Mouse (Mus musculus): Measurements from ENCODE around the gene Pde9a. TPM values are rescaled to one million over a fixed set of nuclear protein-coding genes. Genes with fewer than 3 reads are reported as not detected.

The Pde9a gene
- total and polyA plus RNA-seq, 3 experiments, result 0.56 TPM; not detected in 2

- H3K9me3 ChIP-seq (replicated peaks; ENCODE audit: insufficient read depth, low read length), result no peaks in the 10 kb centered on the region
Measured at GRCm38 (mm10) chr17:31344172-31344801, 41.7 kb upstream of the Pde9a start.

DNA sequence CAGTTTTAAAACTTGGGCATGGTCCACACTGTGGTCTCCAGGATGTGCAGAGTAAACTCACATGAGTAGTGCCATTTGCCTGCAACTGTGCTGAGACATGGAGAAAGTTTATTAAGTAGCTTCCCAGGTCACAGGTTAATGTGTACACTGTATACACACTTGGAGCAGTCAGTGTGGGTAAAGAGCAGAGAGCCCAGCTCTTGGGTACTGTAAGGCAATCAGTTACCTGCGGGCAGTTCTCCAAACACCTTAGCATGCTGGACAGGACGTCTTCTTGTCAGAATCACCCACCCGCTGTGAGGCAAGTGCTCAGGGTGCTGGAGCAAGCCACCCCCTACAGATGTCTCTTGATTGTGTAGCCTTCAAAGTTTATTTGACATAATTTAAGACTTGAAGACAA lies 41.2 kb upstream of the Pde9a start:
- H3K36me3 ChIP-seq (ENCODE audit: control insufficient read depth in 1 of 2, insufficient read depth in 2 of 2, low read length in 2 of 2), result no peaks in the 10 kb centered on the region
- no peak for DNase-seq (ENCODE audit: low read depth, low spot score)
- no peaks in the 10 kb centered on the region for H3K27me3 ChIP-seq (ENCODE audit: control insufficient read depth in 1 of 2, insufficient read depth in 2 of 2, low read length in 2 of 2)
- H3K9me3 ChIP-seq (replicated peaks; ENCODE audit: insufficient read depth, low read length), result no peaks in the 10 kb centered on the region
- no peak overlapping the region for H3K4me3 ChIP-seq (ENCODE audit: control insufficient read depth in 1 of 2, insufficient read depth in 1 of 2, low read depth in 2 of 2, low read length in 2 of 2)
- no peaks in the 10 kb centered on the region for H3K79me2 ChIP-seq (ENCODE audit: control insufficient read depth, insufficient read depth, low read length, poor library complexity)
- H3K9ac ChIP-seq (ENCODE audit: control insufficient read depth, low read depth, low read length, poor library complexity, severe bottlenecking), result no peak overlapping the region
- no peak for TF ChIP-seq POLR2A (IDR thresholded peaks at IDR 0.05; ENCODE audit: control insufficient read depth in 1 of 2, insufficient read depth in 1 of 2, low read depth in 1 of 2, low read length in 2 of 2, poor library complexity in 1 of 2)
- TF ChIP-seq MYB (IDR thresholded peaks at IDR 0.05; ENCODE audit: low read depth, low read length), result no peak
- no peak for TF ChIP-seq TAL1 (IDR thresholded peaks at IDR 0.05; ENCODE audit: low read length)
- no peak for TF ChIP-seq CTCF (IDR thresholded peaks at IDR 0.05 in 2 of 3, conservative IDR thresholded peaks at IDR 0.05 in 1 of 3; ENCODE audit: control insufficient read depth in 1 of 3, insufficient read depth in 1 of 3, low read depth in 2 of 3, low read length in 3 of 3, poor library complexity in 1 of 3, severe bottlenecking in 1 of 3)
- TF ChIP-seq GABPA (IDR thresholded peaks at IDR 0.05; ENCODE audit: low read depth, low read length), result no peak
- TF ChIP-seq POLR2AphosphoS2 (IDR thresholded peaks at IDR 0.05; ENCODE audit: low read length), result no peak
- TF ChIP-seq CHD1 (IDR thresholded peaks at IDR 0.05; ENCODE audit: low read depth, low read length), result no peak
- H3K27ac ChIP-seq (ENCODE audit: control insufficient read depth, low read depth, low read length), result no peak overlapping the region
- no peaks in the 10 kb centered on the region for H3K4me1 ChIP-seq (ENCODE audit: control insufficient read depth in 1 of 2, insufficient read depth in 2 of 2, low read length in 2 of 2)

More at GRCm38 (mm10) chr17:31344172-31344801, 41.7 kb upstream of the Pde9a start:
- TF ChIP-seq MAZ (IDR thresholded peaks at IDR 0.05; ENCODE audit: low read depth, low read length), result 0 out of 2 replicates have a peak, but pooled peaks have one; percentile 31
- TF ChIP-seq POLR2AphosphoS5 (IDR thresholded peaks at IDR 0.05; ENCODE audit: borderline replicate concordance, low read depth, low read length), result no peak
- TF ChIP-seq CTCF (IDR thresholded peaks at IDR 0.05 in 2 of 3, conservative IDR thresholded peaks at IDR 0.05 in 1 of 3; ENCODE audit: control insufficient read depth in 1 of 3, insufficient read depth in 1 of 3, low read depth in 2 of 3, low read length in 3 of 3, poor library complexity in 1 of 3, severe bottlenecking in 1 of 3), result peak; percentile 85 to 91 (median 88)
- peak; percentile 43 for TF ChIP-seq RAD21 (IDR thresholded peaks at IDR 0.05; ENCODE audit: low read depth, low read length)
- TF ChIP-seq ZKSCAN1 (IDR thresholded peaks at IDR 0.05; ENCODE audit: low read depth, low read length), result no peak
- no peak for TF ChIP-seq MYC (IDR thresholded peaks at IDR 0.05; ENCODE audit: low read depth, low read length)
- no peak for TF ChIP-seq TCF12 (IDR thresholded peaks at IDR 0.05; ENCODE audit: low read depth, low read length)
- TF ChIP-seq SMC3 (IDR thresholded peaks at IDR 0.05; ENCODE audit: low read depth, low read length), result peak; percentile 77
- TF ChIP-seq ZC3H11A (IDR thresholded peaks at IDR 0.05; ENCODE audit: low read depth, low read length), result peak; percentile 43; the same call in 1 of the 2 replicates
- Histone ChIP-seq H3K79me2 (ENCODE audit: control insufficient read depth, insufficient read depth, low read length, poor library complexity) (no peaks in the 10 kb centered on the region), H3K9ac (ENCODE audit: control insufficient read depth, low read depth, low read length, poor library complexity, severe bottlenecking) (no peak overlapping the region), H3K27ac (ENCODE audit: control insufficient read depth, low read depth, low read length) (no peak overlapping the region), H3K36me3 (ENCODE audit: control insufficient read depth in 1 of 2, insufficient read depth in 2 of 2, low read length in 2 of 2) (no peaks in the 10 kb centered on the region), H3K4me1 (ENCODE audit: control insufficient read depth in 1 of 2, insufficient read depth in 2 of 2, low read length in 2 of 2) (no peaks in the 10 kb centered on the region), H3K27me3 (ENCODE audit: control insufficient read depth in 1 of 2, insufficient read depth in 2 of 2, low read length in 2 of 2) (no peaks in the 10 kb centered on the region), H3K4me3 (ENCODE audit: control insufficient read depth in 1 of 2, insufficient read depth in 1 of 2, low read depth in 2 of 2, low read length in 2 of 2) (no peak overlapping the region)
- peak; percentile 83 for DNase-seq (ENCODE audit: low read depth, low spot score)
